Mouse (Mus musculus): ENCODE measurements around the gene Rpap3. TPM values are rescaled to one million over a fixed set of nuclear protein-coding genes. Genes with fewer than 3 reads are reported as not detected.

Gene Rpap3
- total and polyA plus RNA-seq, 3 experiments = 84.4 to 98.4 (median 85.7) TPM

GRCm38 (mm10) chr15:97744930-97745329 is 39.3 kb upstream of the Rpap3 start:
- peak; percentile 96 for DNase-seq (ENCODE audit: low read depth, low spot score)
- peaks cover 9 to 52% of the 10 kb centered on the region in 2 experiments for H3K4me1 ChIP-seq (ENCODE audit: control insufficient read depth in 1 of 2, insufficient read depth in 2 of 2, low read length in 2 of 2)
- TF ChIP-seq POLR2A (IDR thresholded peaks at IDR 0.05; ENCODE audit: control insufficient read depth in 1 of 2, insufficient read depth in 1 of 2, low read depth in 1 of 2, low read length in 2 of 2, poor library complexity in 1 of 2) = peak in 1 of 2 experiments; percentile 79; a peak in 2 of 4 replicates
- no peak for TF ChIP-seq E2F4 (IDR thresholded peaks at IDR 0.05; ENCODE audit: borderline replicate concordance, low read depth, low read length)
- peak; percentile 94 for TF ChIP-seq ETS1 (IDR thresholded peaks at IDR 0.05; ENCODE audit: low read depth, low read length)
- TF ChIP-seq CHD2 (IDR thresholded peaks at IDR 0.05; ENCODE audit: low read length) = no peak
- no peak for TF ChIP-seq ZKSCAN1 (IDR thresholded peaks at IDR 0.05; ENCODE audit: low read depth, low read length)
- peak; percentile 74 for TF ChIP-seq HCFC1 (IDR thresholded peaks at IDR 0.05; ENCODE audit: low read depth, low read length)
- TF ChIP-seq USF2 (IDR thresholded peaks at IDR 0.05; ENCODE audit: borderline replicate concordance in 1 of 2, insufficient read depth in 1 of 2, low read depth in 1 of 2, low read length in 2 of 2) = no peak
- TF ChIP-seq MAZ (IDR thresholded peaks at IDR 0.05; ENCODE audit: low read depth, low read length) = peak; percentile 98; the same call in 1 of the 2 replicates
- TF ChIP-seq TAL1 (IDR thresholded peaks at IDR 0.05; ENCODE audit: low read length) = peak; percentile 88
- no peak for TF ChIP-seq JUND (IDR thresholded peaks at IDR 0.05; ENCODE audit: low read depth, low read length)
- TF ChIP-seq MAX (IDR thresholded peaks at IDR 0.05; ENCODE audit: low read length) = no peak
- no peak for TF ChIP-seq MYB (IDR thresholded peaks at IDR 0.05; ENCODE audit: low read depth, low read length)
- TF ChIP-seq ZMIZ1 (IDR thresholded peaks at IDR 0.05; ENCODE audit: low read depth, low read length) = 0 out of 2 replicates have a peak, but pooled peaks have one; percentile 20
- no peak for TF ChIP-seq RAD21 (IDR thresholded peaks at IDR 0.05; ENCODE audit: low read depth, low read length)
- TF ChIP-seq SIN3A (IDR thresholded peaks at IDR 0.05; ENCODE audit: low read length) = peak; percentile 93
- TF ChIP-seq MYC (IDR thresholded peaks at IDR 0.05; ENCODE audit: low read depth, low read length) = peak; percentile 89
- TF ChIP-seq RCOR1 (IDR thresholded peaks at IDR 0.05; ENCODE audit: low read depth, low read length) = peak; percentile 10; the same call in 1 of the 2 replicates
- TF ChIP-seq GABPA (IDR thresholded peaks at IDR 0.05; ENCODE audit: low read depth, low read length) = no peak
- no peak; the same call in none of the 2 replicates for TF ChIP-seq NELFE (IDR thresholded peaks at IDR 0.05; ENCODE audit: low read depth, low read length)
- peak; percentile 85 for TF ChIP-seq MXI1 (IDR thresholded peaks at IDR 0.05; ENCODE audit: low read depth, low read length)
- peak; percentile 82 for TF ChIP-seq TCF12 (IDR thresholded peaks at IDR 0.05; ENCODE audit: low read depth, low read length)
- TF ChIP-seq TBP (IDR thresholded peaks at IDR 0.05; ENCODE audit: low read depth, low read length) = peak; percentile 58
- no peak for TF ChIP-seq USF1 (IDR thresholded peaks at IDR 0.05; ENCODE audit: low read depth, low read length)
- TF ChIP-seq UBTF (IDR thresholded peaks at IDR 0.05; ENCODE audit: borderline replicate concordance, insufficient read depth, low read depth, low read length) = no peak
- TF ChIP-seq POLR2AphosphoS5 (IDR thresholded peaks at IDR 0.05; ENCODE audit: borderline replicate concordance, low read depth, low read length) = no peak
- no peak for TF ChIP-seq SMC3 (IDR thresholded peaks at IDR 0.05; ENCODE audit: low read depth, low read length)
- TF ChIP-seq KAT2A (conservative IDR thresholded peaks at IDR 0.05; ENCODE audit: low read depth, low read length) = no peak
- TF ChIP-seq MAFK (IDR thresholded peaks at IDR 0.05; ENCODE audit: borderline replicate concordance, low read depth, low read length) = no peak
- no peak for TF ChIP-seq CTCF (IDR thresholded peaks at IDR 0.05 in 2 of 3, conservative IDR thresholded peaks at IDR 0.05 in 1 of 3; ENCODE audit: control insufficient read depth in 1 of 3, insufficient read depth in 1 of 3, low read depth in 2 of 3, low read length in 3 of 3, poor library complexity in 1 of 3, severe bottlenecking in 1 of 3)
- no peak for TF ChIP-seq CHD1 (IDR thresholded peaks at IDR 0.05; ENCODE audit: low read depth, low read length)
- TF ChIP-seq ELF1 (IDR thresholded peaks at IDR 0.05; ENCODE audit: low read depth, low read length) = no peak
- no peak for TF ChIP-seq ZC3H11A (IDR thresholded peaks at IDR 0.05; ENCODE audit: low read depth, low read length)
- TF ChIP-seq ZNF384 (IDR thresholded peaks at IDR 0.05; ENCODE audit: low read depth, low read length) = no peak
- no peak for TF ChIP-seq POLR2AphosphoS2 (IDR thresholded peaks at IDR 0.05; ENCODE audit: low read length)
- TF ChIP-seq BHLHE40 (IDR thresholded peaks at IDR 0.05; ENCODE audit: borderline replicate concordance, low read depth, low read length) = no peak
- TF ChIP-seq NRF1 (IDR thresholded peaks at IDR 0.05; ENCODE audit: insufficient read depth, low read depth, low read length, poor library complexity, severe bottlenecking) = peak; percentile 71
- peak; percentile 76 for TF ChIP-seq GATA1 (IDR thresholded peaks at IDR 0.05; ENCODE audit: low read depth, low read length)
- TF ChIP-seq EP300 (IDR thresholded peaks at IDR 0.05; ENCODE audit: low read depth in 1 of 2, low read length in 2 of 2) = peak; percentile 81 to 82

More at GRCm38 (mm10) chr15:97744930-97745329, 39.3 kb upstream of the Rpap3 start:
- H3K27me3 ChIP-seq (ENCODE audit: control insufficient read depth in 1 of 2, insufficient read depth in 2 of 2, low read length in 2 of 2) = no peaks in the 10 kb centered on the region
- peaks cover 0 to 34% of the 10 kb centered on the region in 2 experiments; a peak in 2 of 4 replicates for H3K36me3 ChIP-seq (ENCODE audit: control insufficient read depth in 1 of 2, insufficient read depth in 2 of 2, low read length in 2 of 2)
- H3K9ac ChIP-seq (ENCODE audit: control insufficient read depth, low read depth, low read length, poor library complexity, severe bottlenecking) = peak overlapping the region; percentile 71
- H3K4me3 ChIP-seq (ENCODE audit: control insufficient read depth in 1 of 2, insufficient read depth in 1 of 2, low read depth in 2 of 2, low read length in 2 of 2) = peak overlapping the region; percentile 21 to 46
- no peaks in the 10 kb centered on the region for H3K9me3 ChIP-seq (replicated peaks; ENCODE audit: insufficient read depth, low read length)
- peak overlapping the region; percentile 82 for H3K27ac ChIP-seq (ENCODE audit: control insufficient read depth, low read depth, low read length)
- H3K79me2 ChIP-seq (ENCODE audit: control insufficient read depth, insufficient read depth, low read length, poor library complexity) = no peaks in the 10 kb centered on the region; the same call in 1 of the 2 replicates
